Mouse (Mus musculus): Measurements from ENCODE around the gene Cnnm2.

GRCm38 (mm10) chr19:46755066-46755465, 6.3 kb upstream of the Cnnm2 start:
- TF ChIP-seq CTCF (IDR thresholded peaks at IDR 0.05; ENCODE audit: extremely low read depth, insufficient read depth, low read length) (peak; percentile 38; the same call in 1 of the 2 replicates), POLR2A (IDR thresholded peaks at IDR 0.05; ENCODE audit: extremely low read depth, insufficient read depth, low read length) (no peak)

Measured in cortical plate, adult 2 months (tissue).